Mouse (Mus musculus) CD4-positive helper T cell, adult 2 months (primary cell): ENCODE measurements around the gene Samd3.

ENCODE experiments used
- DNase-seq: peaks from one replicate; pipeline ENCODE4 v3.0.0-alpha.2; 2012; ENCODE audit warnings: low read depth, missing footprints, low spot score

Gene Samd3

DNA sequence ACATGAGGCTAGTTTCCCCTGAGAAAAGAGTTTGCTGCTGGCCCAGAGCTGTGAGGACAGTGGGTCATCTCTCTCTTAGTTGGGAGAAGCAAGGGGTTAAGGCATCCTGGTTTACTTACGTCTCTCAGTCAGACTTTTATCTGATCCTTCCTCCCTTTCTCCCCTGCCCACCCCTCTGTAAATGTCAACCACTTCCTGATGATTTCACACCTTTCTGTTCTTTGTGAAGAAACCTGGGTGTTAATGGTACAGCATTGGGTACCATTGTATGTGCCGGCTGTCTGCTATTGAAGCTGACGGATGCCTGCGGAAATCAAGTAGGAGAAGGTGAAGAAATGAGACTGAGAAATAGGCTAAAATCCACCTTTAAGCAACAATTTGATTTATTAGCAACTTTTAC is at the start of gene Samd3:
TSS of gene Samd3 (plus strand) at position 220 of the 400 bp plus-strand sequence.
- peak; percentile 55 for DNase-seq

DNA sequence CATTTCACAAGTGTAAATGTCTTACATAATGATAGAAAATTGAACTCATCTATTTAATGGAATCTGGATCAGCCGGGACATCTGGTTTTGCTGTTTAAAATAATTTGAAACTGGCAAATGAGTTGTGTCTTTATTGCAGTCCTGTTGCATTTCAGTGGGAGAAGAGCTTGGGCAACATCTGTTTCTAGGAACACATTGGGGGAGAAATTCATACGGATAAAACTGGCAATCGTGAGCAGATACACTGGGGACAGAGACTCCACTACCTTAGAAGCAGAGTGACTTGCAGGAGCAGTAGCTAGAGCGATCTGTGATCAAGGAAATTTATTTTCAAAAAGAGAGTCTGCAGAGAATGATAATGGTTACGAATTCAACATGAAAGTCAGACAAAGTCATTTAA is 44.2 kb upstream of the Samd3 start:
- DNase-seq: no peak

DNA sequence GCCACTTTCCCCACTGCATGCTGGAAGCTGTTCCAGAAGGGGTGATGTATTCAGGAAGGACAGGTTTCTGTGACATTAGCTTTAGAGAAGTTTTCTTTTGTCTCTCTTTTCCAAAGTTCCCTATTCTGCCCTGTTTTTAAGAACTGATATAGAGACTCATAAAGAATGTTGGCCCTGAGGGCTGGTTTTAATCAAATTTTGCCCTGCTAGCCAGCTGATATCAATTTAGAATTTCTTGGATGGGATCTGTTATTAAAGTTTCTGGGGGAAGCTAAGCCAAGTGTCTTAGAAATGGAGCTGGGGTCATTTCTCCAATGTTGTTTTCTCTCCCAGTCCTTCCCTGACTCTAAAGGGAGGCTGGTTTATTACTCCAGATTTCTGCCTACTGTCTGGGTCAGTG is 38.7 kb upstream of the Samd3 start:
- no peak for DNase-seq

DNA sequence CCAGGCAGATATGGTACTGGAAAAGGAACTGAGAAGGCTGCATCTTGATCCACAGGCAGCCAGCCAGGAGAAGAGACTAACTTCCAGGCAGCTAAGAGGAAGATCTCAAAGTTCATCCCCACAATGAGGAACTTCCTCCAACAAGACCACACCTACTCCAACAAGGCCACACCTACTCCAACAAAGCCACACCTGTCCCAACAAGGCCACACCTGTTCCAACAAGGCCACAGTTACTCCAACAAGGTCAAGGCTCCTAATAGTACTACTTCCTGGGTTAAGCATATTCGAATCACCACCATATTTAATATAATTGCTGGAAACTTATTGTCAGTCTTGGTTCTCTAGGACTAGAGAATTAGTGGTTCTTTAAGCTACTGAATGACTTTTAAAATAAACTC is 34.6 kb upstream of the Samd3 start:
- no peak for DNase-seq

DNA sequence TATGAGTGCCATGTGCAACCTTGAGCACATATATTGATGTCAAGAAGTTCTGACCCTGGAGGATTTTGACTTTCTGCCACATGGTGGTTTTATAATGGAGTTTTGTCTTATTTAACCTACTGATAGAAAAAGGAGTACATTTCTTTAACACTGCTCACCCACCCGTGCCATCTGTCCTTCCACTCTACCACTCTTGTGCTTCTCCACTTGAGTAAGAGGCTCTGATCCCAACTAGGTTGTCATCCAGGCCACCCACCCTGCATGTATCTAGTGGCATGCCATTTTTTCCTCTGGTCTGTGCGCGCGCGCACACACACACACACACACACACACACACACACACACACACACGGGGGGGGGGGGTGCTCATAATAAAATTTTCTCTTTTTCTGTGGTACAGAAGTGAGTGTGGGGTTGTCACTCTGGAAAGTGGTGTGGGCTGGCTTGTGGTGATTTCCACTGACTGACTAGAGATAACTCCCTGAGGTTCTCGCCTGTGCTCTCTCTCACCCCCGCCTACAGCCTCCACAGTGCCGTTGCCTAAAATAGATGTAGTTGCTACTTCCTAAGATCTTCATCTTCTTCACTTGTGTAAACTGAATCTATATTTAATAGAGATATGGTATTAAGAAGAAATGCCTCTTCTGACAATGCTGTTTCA is 26.7 kb upstream of the Samd3 start:
- peak; percentile 17 for DNase-seq

DNA sequence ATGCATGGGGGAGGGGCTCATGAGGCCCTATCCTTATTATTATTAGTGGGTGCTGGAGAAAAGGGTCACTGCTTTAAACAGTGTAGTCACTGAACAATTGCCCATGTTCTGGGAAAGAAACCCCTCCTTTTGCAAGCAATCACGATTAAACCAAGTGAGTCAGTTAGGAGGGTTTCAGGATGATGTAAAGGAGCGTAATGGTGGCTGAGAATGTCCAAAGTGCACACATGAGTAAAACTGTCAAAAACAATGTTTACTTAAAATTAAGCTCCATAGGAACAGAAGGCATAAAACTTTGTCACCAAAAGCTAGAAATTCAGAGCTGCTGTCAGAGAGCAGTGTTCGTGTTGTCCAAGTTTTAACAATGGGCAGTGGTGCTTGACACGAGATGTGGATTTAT is 8.8 kb upstream of the Samd3 start:
- no peak for DNase-seq

DNA sequence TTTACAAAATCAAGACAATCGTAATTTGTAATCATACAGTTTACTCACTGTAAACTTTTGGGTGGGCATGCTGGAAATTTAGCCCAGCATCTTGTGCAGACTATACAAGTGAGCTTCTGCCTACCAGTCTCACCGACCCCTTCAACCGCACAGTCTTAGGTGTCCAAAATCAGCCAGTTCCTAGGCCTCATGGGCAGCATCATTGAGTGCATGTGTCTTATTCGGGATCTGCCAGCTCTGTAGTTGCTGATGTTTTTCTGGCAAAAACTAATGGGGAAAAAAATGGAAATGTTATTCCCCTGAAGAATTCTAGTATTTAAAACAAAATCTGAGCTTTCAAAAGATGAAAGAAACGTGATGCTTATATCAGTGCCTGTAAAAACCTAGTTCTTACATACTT is 3.3 kb upstream of the Samd3 start:
- DNase-seq: no peak

DNA sequence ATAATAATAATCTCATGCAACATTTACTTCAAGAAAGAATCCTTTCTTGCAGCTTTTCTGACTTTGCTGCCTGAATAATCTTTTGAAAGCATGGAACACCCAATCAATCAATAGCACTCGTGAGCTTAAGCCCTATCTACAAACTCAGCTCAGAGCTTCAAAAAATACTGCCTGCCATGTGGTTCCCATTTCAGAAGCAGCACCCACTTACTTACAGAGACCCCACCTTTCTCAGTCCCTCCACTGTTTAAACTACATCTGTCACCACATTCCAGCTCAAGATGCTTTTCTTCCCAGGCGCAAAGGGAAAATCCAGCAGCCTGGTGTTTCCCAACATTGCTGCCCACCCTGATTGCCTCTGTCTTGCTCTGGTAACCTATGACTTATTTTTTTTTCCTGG is 2.8 kb upstream of the Samd3 start:
- DNase-seq: no peak

DNA sequence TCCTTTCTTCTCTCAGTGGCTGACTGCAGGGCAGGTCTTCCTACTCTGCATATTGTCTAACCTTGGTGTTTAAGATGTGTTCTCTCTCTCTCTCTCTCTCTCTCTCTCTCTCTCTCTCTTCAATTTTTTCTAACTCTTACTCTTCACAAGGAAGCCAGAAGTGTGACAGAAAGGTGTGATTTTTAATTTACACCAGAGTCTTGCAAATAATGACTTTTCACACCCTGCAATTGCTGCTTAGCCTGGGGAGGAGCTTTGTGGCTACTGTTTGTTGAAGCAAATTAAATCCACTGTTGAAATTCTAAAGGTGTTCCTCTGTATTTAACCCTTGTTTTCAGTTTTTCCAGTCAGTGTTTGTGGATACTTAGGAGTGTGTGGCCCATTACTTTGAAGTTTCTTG is 1.3 kb upstream of the Samd3 start:
- DNase-seq: peak; percentile 29

DNA sequence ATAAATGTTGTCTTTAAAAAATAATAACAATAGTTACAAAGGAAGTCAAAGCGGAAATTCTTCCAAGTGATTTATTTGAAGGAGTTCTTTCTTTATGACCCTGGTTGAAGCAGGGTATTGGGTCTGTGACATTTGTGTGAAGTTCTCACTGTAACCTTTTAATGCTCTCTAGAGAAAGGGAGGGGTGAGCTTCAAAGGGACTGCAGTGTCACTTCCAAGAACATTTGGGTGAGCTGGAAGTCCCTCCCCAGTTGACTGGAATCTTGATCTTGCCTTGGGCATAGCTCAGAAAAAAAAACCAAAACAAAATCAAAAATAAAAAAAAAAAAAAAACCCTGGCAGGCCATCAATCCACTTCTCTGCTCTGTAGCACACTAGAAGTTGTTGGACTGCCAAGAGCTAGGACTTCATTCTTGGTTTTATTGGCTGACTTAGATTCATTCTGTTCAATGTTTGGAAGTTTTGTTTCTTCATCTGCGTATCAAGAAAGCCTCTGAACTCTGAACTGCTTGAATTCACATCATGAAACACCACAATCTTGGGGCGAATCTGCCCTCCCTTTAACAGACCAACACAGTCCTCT is 2.7 kb downstream of the Samd3 start:
- no peak for DNase-seq

DNA sequence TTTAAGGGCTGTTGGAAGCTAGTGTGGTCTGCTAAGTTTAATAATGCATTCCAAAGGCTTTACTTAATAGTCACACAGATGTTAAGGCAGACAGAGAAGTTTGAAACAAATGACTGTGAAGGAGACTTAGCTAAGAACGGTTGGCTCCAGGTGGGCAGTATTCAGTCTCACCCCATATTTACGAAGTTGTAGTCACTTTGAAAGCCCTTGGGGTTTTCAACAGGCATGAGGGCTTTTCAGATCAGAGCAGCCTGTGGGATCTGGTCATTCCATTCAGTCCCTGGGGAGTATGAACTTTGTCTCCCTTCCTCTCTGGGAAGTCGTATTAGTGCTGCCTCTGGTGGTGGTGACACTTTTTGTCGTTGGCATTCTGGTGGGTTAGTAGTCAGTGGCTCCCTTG is 9.1 kb downstream of the Samd3 start:
- no peak for DNase-seq

DNA sequence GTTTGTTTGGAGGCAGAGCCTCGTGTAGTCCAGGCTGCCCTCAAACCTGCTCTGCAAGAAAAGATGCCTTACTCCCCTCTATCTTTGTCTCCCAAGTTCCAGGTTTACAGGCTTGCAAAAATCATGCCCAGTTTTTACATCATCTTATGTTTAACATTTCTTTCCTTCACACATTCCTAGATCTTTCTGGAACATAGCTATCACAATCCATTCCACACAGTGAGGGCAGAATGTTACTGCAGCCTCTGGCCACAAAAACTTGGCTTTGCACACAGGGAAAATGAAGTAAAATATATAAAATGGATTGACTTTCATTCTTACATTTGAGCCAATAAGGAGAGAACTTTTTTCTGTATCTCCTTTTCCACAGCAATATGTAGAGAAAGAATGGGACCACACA is 9.6 kb downstream of the Samd3 start:
- no peak for DNase-seq

DNA sequence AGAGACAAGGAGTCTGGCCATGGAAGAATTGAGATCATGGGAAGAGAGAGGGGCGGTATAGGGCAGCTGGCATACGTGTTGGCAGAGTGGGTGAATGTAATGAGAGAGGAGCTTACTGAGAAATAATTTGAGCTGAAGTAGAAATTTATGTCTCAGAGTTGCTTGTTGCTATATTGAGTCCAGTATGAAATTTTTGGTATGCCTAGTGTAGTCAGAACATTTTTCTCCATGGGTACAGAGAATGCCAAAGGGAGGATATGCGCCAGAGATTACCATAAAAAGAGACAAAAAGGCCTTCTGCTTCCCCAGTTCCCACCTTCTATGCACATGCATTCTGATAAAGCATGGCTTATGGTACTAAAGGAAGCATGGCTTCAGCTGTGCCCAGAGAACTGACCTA is 13.7 kb downstream of the Samd3 start:
- DNase-seq: no peak

DNA sequence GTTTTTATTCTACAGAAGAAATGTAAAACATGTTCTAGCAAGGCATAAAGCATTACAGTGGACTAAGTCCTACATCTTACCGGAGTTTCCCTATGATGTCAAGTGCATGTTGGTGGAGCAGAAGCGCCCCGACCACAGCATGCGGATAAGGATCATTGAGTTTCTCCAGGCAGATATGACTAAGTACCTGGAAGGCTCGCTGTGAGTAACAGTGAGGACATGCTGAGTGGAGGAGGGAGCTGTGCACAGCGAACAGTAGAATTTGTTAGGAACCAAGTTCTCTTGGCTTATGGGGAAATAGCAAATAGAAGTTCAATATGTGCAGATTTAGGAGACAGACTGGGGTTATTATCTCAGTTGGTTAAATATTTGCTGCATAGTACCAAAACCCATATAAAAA is 15.0 kb downstream of the Samd3 start:
- DNase-seq: no peak

DNA sequence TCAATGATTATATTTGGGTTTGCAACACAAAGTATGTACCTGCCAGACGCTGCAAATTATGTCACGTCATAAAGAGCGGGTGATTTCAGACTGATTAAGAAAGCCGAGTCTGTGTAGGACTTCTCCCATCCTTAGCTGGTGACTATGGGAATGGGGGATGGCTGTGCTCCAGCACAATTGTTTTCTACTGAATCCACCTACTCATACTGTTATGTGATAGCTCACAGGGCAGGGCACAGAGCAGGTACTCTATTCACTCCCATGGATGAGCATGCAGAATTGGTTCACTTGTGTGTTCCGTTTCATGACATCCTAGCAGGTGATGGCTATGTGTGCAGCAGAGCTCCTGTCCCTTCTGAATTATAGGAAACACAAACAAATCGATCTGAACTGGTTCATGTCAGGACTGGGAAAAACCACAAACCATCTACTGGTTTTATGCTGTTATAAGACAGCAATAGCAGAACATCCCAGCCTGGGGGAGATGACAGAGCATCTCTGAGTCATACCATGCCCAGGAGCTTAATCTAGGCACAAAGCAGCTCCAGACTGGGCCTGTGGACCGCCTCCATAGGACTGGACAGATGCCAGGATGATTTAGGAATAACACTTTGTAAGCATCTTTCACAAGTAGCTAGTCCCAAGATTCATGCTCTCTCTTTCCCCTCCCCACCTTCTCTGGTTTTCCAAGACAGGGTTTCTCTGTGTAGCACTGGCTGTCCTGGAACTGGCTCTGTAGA is 20.1 kb downstream of the Samd3 start:
- no peak for DNase-seq

DNA sequence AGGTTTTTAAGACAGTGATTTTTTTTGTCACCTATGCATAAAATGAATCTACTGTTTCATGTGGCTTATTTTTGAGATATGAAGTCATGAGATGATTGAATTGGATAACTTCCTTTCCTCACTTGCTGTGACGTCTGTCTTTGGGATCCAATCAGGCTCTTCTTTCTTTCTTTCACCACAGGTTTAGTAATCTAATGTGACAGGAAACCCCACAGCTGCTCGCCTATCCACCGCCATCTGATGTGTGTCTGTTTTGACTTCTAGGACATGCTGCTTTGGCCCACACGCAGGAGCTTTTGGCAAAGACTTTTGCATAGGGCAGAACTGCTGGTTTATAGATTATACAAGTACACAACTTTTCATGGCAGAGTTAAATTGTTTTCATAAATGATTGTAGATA is 30.4 kb downstream of the Samd3 start:
- peak; percentile 26 for DNase-seq

DNA sequence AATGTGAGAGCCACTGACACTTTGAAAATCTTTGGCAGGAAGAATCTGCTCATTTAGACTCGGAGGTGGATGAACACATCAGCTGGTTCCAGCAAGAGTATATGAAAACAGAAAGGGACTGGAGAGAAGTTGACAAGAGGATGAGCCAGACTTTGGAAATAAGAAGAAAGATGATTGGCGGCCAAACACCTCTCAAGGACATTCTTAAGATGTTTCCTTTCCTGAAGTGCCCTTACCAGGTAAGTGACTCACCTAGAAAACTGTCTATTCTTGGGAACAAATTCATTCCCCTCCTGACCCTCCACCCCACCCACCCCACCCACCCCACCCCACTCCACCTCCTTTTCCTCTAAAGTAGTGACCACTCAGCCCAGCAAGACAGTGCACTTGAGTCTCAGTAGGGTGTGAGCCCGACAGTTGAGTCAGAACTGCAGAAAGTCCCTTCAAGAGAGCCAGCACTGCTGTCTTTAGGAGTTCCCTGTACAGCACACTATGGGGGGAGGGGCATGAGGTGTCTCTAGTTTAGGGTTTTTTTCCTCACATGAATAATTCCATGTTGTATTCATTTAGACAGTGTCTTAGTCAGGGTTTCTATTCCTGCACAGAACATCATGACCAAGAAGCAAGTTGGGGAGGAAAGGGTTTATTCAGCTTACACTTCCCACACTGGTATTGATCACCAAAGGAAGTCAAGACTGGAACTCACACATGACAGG is 34.4 kb downstream of the Samd3 start:
- no peak for DNase-seq

DNA sequence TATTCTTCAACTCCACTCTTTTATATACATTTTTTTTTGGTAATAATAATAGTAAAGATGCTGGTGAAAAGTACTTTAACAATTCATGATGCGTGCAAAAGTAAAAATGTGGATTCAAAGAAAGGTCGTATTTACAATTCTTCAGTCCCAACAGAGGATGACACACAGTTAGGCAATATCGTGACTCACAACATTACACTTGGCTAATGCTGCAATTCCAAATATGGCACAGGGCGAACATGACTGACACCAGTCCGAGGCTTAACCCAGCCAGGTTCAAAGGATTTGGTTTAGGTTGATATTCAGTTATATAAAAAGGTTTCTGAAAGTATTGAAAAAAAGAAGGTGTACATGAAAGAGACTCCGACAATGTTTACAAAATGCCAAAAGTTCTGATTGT is 45.9 kb downstream of the Samd3 start:
- DNase-seq: no peak

DNA sequence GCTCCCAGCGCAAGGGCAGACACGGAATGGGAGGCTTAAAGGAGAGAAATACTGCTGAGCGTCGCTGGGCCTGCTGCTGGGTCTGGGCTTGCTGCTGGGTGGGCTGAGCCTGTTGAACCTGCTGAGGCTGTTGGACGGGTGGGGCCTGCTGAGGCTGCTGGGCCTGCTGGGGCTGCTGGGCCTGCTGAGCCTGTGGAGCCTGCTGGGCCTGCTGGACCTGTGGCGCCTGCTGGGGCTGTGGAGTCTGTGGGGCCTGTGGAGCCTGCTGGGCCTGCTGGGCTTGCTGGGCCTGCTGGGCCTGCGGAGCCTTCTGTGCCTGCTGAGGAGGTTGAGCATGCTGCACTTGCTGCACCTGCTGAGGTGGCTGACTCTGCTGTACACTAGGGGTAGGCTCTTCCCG is 50.5 kb downstream of the Samd3 start:
- no peak for DNase-seq

DNA sequence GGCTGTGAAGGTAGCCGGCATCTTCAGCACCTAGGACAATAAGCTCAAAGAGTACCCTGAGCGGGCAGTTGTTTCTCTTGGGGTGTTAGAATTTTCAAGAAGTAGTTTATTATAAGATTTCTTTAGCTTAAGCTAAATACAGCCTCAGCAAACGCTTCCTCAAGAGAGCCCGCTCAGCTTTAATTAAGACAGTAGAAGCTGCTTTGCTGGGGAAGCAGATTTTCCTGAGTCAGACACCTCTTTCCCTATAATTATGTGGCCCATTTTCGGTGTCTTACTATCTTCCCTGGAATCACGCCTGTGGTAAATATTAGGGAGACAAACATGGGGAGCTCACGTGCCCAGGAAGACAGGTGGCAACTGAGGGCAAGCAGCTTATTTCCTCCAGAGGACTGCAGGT is 57.6 kb downstream of the Samd3 start:
- DNase-seq: no peak

DNA sequence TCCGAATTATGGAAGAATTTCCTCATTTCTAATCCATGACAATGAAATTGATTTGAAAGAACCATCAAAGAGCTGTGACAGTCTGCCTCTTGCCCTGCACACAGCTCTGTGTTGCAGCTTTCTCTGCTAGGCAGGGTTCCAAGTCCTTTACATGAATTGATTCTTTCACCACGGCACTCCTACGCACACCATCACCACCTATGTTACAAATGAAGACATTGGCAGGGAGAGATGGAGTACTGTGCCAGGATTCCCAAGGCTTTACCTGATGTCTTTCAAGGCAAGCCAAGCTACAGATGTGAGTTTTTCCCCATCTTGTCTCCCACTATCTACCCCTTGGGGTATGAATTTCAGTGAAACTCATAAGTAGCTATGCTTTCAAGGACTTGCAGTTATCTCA is 67.7 kb downstream of the Samd3 start:
- DNase-seq: no peak

DNA sequence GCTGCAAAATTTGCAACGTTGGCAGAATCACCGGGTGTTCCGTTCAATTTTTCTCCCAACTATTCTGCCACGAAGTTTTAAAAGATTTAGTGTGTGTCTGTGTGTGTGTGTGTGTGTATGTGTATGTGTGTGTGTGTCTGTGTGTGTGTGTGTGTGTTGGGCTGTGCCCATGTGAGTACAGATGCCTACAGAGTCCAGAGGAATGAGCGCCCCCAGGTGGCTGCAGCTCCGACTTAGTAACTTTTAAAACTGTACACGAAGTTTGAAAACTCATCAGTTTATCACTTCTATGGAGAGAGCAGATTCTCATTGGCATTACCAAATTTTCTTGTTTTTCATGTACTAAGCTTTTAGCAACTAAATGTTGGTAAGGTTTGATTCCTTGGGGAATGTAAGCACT is 68.1 kb downstream of the Samd3 start:
- DNase-seq: no peak

DNA sequence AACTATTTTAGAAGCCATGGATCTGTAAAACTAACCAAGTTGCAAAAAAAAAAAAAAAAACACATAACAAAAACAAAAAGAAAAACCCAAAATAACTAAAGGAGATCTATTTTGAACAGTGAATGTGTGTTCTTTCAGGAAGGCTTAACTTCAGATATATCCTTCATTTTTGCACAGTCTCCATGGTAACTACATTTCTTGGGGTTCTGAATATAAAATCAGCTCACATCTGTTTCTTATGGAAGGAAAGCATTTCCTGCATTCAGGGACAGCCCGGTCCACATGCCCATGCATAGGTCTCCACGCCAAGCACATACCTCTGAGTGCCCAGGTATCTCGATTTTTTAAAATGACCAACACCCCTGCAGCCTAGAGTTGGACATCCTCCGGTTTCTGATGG is 72.8 kb downstream of the Samd3 start:
- DNase-seq: no peak
